Mouse (Mus musculus) liver, embryonic 14.5 days (tissue): ENCODE results near the gene Grin2b. TPM values are rescaled to one million over a fixed set of nuclear protein-coding genes. Genes with fewer than 3 reads are reported as not detected.

ENCODE experiments used
- ATAC-seq: fragments of 200-750 bp; cut with Nextera tagmentation; 2 replicates; pipeline ENCODE4 v1.8.0; 2017; ENCODE audit warnings: moderate number of reproducible peaks, mild to moderate bottlenecking, moderate library complexity; ENCODE audit not compliant: insufficient read depth
- DNase-seq, 3 experiments: peaks; one replicate each; pipeline ENCODE4 v3.0.0-alpha.2; 2012 to 2013; ENCODE audit warnings: low read depth in 3 of 3, low spot score in 3 of 3
- H3K27ac ChIP-seq: fragments of 300-500 bp; sonication (generic); 2 replicates; pipeline ENCODE4 v1.5.1; 2014; ENCODE audit warnings: moderate library complexity, mild to moderate bottlenecking, control low read depth, inconsistent platforms
- H3K27me3 ChIP-seq: fragments of 300-500 bp; sonication (generic); 2 replicates; pipeline ENCODE4 v1.6.1; 2014; ENCODE audit warnings: mild to moderate bottlenecking, low read length, moderate library complexity; ENCODE audit not compliant: control insufficient read depth, insufficient read depth
- H3K36me3 ChIP-seq: fragments of 300-500 bp; sonication (generic); replicated peaks from 2 replicates; pipeline ENCODE4 v1.6.1; 2014; ENCODE audit warnings: low read depth; ENCODE audit not compliant: control insufficient read depth, insufficient read depth
- H3K4me1 ChIP-seq, 2 experiments: fragments of 200-500 bp in 1 of 2; fragments of 300-500 bp in 1 of 2; sonication (generic) in 1 of 2; replicated peaks; 2 replicates each; pipeline ENCODE4 v1.6.1; 2012 to 2014; ENCODE audit warnings: antibody characterized with exemption in 1 of 2, inconsistent platforms in 1 of 2, low read length in 1 of 2; ENCODE audit not compliant: control insufficient read depth in 2 of 2, insufficient read depth in 2 of 2
- H3K4me2 ChIP-seq: fragments of 300-500 bp; sonication (generic); 2 replicates; pipeline ENCODE4 v1.6.1; 2014; ENCODE audit warnings: low read depth, mild to moderate bottlenecking, control low read depth, moderate library complexity
- H3K4me3 ChIP-seq, 2 experiments: fragments of 200-500 bp in 1 of 2; fragments of 300-500 bp in 1 of 2; sonication (generic) in 1 of 2; 2 replicates each; pipeline ENCODE4 v1.5.1; 2012 to 2014; ENCODE audit warnings: low read depth in 2 of 2, low read length in 2 of 2, mild to moderate bottlenecking in 2 of 2, control low read depth in 1 of 2, inconsistent platforms in 1 of 2, moderate library complexity in 1 of 2; ENCODE audit not compliant: insufficient read depth in 1 of 2
- H3K9ac ChIP-seq: fragments of 300-500 bp; sonication (generic); replicated peaks from 2 replicates; pipeline ENCODE4 v1.6.1; 2014; ENCODE audit warnings: mild to moderate bottlenecking, control low read depth, moderate library complexity
- H3K9me3 ChIP-seq: fragments of 300-500 bp; sonication (generic); 2 replicates; pipeline ENCODE4 v1.6.1; 2016; ENCODE audit warnings: low read length, mixed read lengths; ENCODE audit not compliant: control insufficient read depth
- CTCF ChIP-seq: IDR thresholded peaks from 2 replicates; pipeline ENCODE4 v1.5.1; 2016; ENCODE audit warnings: antibody characterized with exemption, low read depth, control low read depth
- EP300 ChIP-seq: IDR thresholded peaks from 2 replicates; pipeline ENCODE4 v1.6.1; 2016; ENCODE audit warnings: antibody characterized with exemption, low read depth
- WGBS: fragments of 180-500 bp; shearing (Covaris S2); extraction: QIAGEN DNeasy Blood & Tissue Kit; methylation state at CpG from one replicate; pipeline ENCODE4 v1.1.7; 2014; ENCODE audit not compliant: insufficient replicate concordance; 5-methylcytosine and 5-hydroxymethylcytosine counted together
- polyA plus RNA-seq, 2 experiments: library from polyadenylated mRNA; depleted of rRNA in 1 of 2; stranded (reverse) in 1 of 2; unstranded in 1 of 2; fragments of >200 nt; fragmentation: Nextera tagmentation in 1 of 2; extraction: Ambion mirVana in 1 of 2; gene quantifications; 2 replicates each; pipeline versions ENCODE4 v1.2.1 to v1.2.3; 2012 to 2014

The Grin2b gene
- polyA plus RNA-seq, 2 experiments, result under 0.01 TPM; not detected in 1

GRCm38 (mm10) chr6:136040931-136041330 is 132.4 kb downstream of the Grin2b start:
- H3K4me1 ChIP-seq, result no peaks in the 10 kb centered on the region
- TF ChIP-seq EP300 (no peak), CTCF (no peak)
- no peak overlapping the region for H3K27ac ChIP-seq
- DNase-seq (no peak), ATAC-seq (no peak)
- H3K4me2 ChIP-seq, result no peak overlapping the region
- 53% methylated on average over 3 of the region's 3 CpGs for WGBS
- no peaks in the 10 kb centered on the region for H3K9me3 ChIP-seq
- H3K4me3 ChIP-seq, result no peak overlapping the region
- no peak overlapping the region for H3K9ac ChIP-seq
- H3K27me3 ChIP-seq, result no peaks in the 10 kb centered on the region
- H3K36me3 ChIP-seq, result no peaks in the 10 kb centered on the region

- no peaks in the 10 kb centered on the region for H3K4me1 ChIP-seq
- no peak overlapping the region for H3K4me3 ChIP-seq
- H3K9me3 ChIP-seq, result no peaks in the 10 kb centered on the region
- DNase-seq, result no peak
- H3K27ac ChIP-seq, result no peak overlapping the region
- H3K9ac ChIP-seq, result no peak overlapping the region
- WGBS, result 51% methylated on average over 4 of the region's 4 CpGs
- no peak overlapping the region for H3K4me2 ChIP-seq
- no peaks in the 10 kb centered on the region for H3K36me3 ChIP-seq
- H3K27me3 ChIP-seq, result no peaks in the 10 kb centered on the region
- no peak for ATAC-seq
- TF ChIP-seq EP300 (no peak), CTCF (no peak)
Observed at GRCm38 (mm10) chr6:136029235-136029939, 143.9 kb downstream of the Grin2b start.

GRCm38 (mm10) chr6:136026936-136027335 is 146.4 kb downstream of the Grin2b start:
- H3K9ac ChIP-seq, result no peak overlapping the region
- H3K4me2 ChIP-seq, result no peak overlapping the region
- no peak overlapping the region for H3K27ac ChIP-seq
- H3K4me1 ChIP-seq, result no peaks in the 10 kb centered on the region
- H3K36me3 ChIP-seq, result no peaks in the 10 kb centered on the region
- no peak overlapping the region for H3K4me3 ChIP-seq
- 75% methylated on average over 6 of the region's 6 CpGs for WGBS
- no peaks in the 10 kb centered on the region for H3K27me3 ChIP-seq
- TF ChIP-seq CTCF (no peak), EP300 (no peak)
- ATAC-seq (no peak), DNase-seq (no peak)
- H3K9me3 ChIP-seq, result no peaks in the 10 kb centered on the region

GRCm38 (mm10) chr6:136025801-136026200 is 147.5 kb downstream of the Grin2b start:
- no peak for DNase-seq
- no peaks in the 10 kb centered on the region for H3K9me3 ChIP-seq
- no peaks in the 10 kb centered on the region for H3K4me1 ChIP-seq
- H3K4me2 ChIP-seq, result no peak overlapping the region
- no peak overlapping the region for H3K9ac ChIP-seq
- H3K27me3 ChIP-seq, result no peaks in the 10 kb centered on the region
- H3K4me3 ChIP-seq, result no peak overlapping the region
- H3K36me3 ChIP-seq, result no peaks in the 10 kb centered on the region
- TF ChIP-seq CTCF, result no peak
- TF ChIP-seq EP300, result no peak
- ATAC-seq, result no peak
- WGBS, result 66% methylated on average over 4 of the region's 4 CpGs
- H3K27ac ChIP-seq, result no peak overlapping the region

- DNase-seq, result no peak
- Histone ChIP-seq H3K4me1 (no peaks in the 10 kb centered on the region), H3K9ac (no peak overlapping the region), H3K27me3 (no peaks in the 10 kb centered on the region), H3K27ac (no peak overlapping the region), H3K9me3 (no peaks in the 10 kb centered on the region), H3K4me2 (no peak overlapping the region), H3K4me3 (no peak overlapping the region), H3K36me3 (no peaks in the 10 kb centered on the region)
- no peak for ATAC-seq
- 40% methylated on average over 3 of the region's 3 CpGs for WGBS
- TF ChIP-seq CTCF (no peak), EP300 (no peak)
Observed at GRCm38 (mm10) chr6:136020460-136020859, 152.9 kb downstream of the Grin2b start.
